Mouse (Mus musculus) embryonic facial prominence, embryonic 14.5 days (tissue): ENCODE measurements at regions not wholly inside any gene's neighbourhood (a gene's known extent, or its start where the extent isn't known, plus 50 kb on each side); places are given as distances from the start of the nearest gene placed in this dataset.

ENCODE experiments used
- ATAC-seq: fragments of 200-750 bp; cut with Nextera tagmentation; 2 replicates; pipeline ENCODE4 v1.8.0; 2017; ENCODE audit warnings: low read depth, moderate number of reproducible peaks, moderate TSS enrichment
- DNase-seq: peaks from one replicate; pipeline ENCODE4 v3.0.0-alpha.2; 2015; ENCODE audit warnings: low spot score
- H3K27ac ChIP-seq: fragments of 300-500 bp; sonication (generic); replicated peaks from 2 replicates; pipeline ENCODE4 v1.5.1; 2014; ENCODE audit warnings: low read depth, mild to moderate bottlenecking, low read length, moderate library complexity
- H3K27me3 ChIP-seq: fragments of 300-500 bp; sonication (generic); replicated peaks from 2 replicates; pipeline ENCODE4 v1.6.1; 2014; ENCODE audit warnings: low read length; ENCODE audit not compliant: control insufficient read depth, insufficient read depth
- H3K36me3 ChIP-seq: fragments of 300-500 bp; sonication (generic); 2 replicates; pipeline ENCODE4 v1.6.1; 2014; ENCODE audit warnings: low read length, mixed read lengths; ENCODE audit not compliant: control insufficient read depth, insufficient read depth
- H3K4me1 ChIP-seq: fragments of 300-500 bp; sonication (generic); 2 replicates; pipeline ENCODE4 v1.6.1; 2014; ENCODE audit warnings: antibody characterized with exemption, low read length; ENCODE audit not compliant: control insufficient read depth, insufficient read depth
- H3K4me2 ChIP-seq: fragments of 300-500 bp; sonication (generic); 2 replicates; pipeline ENCODE4 v1.6.1; 2014; ENCODE audit warnings: low read depth, mild to moderate bottlenecking, low read length, moderate library complexity, mixed read lengths
- H3K4me3 ChIP-seq: fragments of 300-500 bp; sonication (generic); 2 replicates; pipeline ENCODE4 v1.5.1; 2014; ENCODE audit warnings: low read depth, mild to moderate bottlenecking, low read length
- H3K9ac ChIP-seq: fragments of 300-500 bp; sonication (generic); 2 replicates; pipeline ENCODE4 v1.6.1; 2014; ENCODE audit warnings: low read depth, mild to moderate bottlenecking, low read length, moderate library complexity, mixed read lengths
- H3K9me3 ChIP-seq: fragments of 300-500 bp; sonication (generic); 2 replicates; pipeline ENCODE4 v1.6.1; 2016; ENCODE audit warnings: low read length; ENCODE audit not compliant: control insufficient read depth
- WGBS: fragments of 180-500 bp; shearing (Covaris S2); extraction: QIAGEN DNeasy Blood & Tissue Kit; methylation state at CpG from one replicate; pipeline ENCODE4 v1.1.7; 2014; 5-methylcytosine and 5-hydroxymethylcytosine counted together

DNA sequence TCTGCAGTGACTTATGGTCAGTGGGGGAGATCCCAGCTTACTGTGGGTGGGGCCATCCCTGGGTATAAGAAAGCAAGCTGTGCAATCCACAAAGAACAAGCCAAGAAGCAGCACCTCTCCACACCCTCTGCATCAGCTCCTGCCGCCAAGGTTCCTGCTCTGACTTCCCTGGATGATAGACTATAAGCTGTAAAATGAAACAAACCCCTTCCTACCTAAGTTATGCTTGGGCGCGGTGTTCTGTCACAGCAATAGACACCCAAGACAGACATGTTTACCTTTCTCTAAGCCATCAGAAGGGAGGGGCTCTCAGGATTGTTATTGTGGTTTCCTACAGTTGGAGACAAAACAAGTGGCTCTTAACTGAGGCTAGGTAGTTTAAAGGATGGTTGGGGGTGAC is 159.5 kb downstream of the Spata18 start:
- no peaks in the 10 kb centered on the region for H3K27me3 ChIP-seq
- H3K4me3 ChIP-seq = no peak overlapping the region
- ATAC-seq (no peak), DNase-seq (no peak)
- H3K36me3 ChIP-seq = no peaks in the 10 kb centered on the region
- no peak overlapping the region for H3K9ac ChIP-seq
- WGBS = 78% methylated on average over 3 of the region's 3 CpGs
- H3K4me1 ChIP-seq = no peaks in the 10 kb centered on the region
- H3K4me2 ChIP-seq = no peak overlapping the region
- 0 out of 2 replicates have a peak, but pooled peaks cover 5% of the 10 kb centered on the region for H3K9me3 ChIP-seq
- H3K27ac ChIP-seq = no peak overlapping the region

DNA sequence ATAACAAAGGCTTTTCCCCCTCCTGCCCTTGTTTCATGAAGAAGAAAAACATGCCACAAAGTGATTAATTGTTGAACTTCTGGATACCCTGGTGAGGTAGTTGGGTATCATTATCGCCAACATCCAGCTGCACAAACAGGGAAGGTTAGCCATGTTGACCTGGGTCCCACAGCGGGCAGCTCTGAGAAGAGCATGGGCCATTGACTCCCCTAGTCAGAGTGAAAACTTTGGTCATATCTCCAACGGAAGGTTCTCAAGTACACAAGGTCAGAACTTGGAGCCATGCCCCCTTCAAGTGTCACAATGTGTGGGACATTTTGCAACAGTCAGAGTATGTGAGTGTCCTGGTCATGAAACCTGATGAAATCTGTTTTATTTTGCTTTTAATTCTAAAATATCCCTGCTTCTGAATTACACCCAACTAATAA is 159.9 kb downstream of the Spata18 start:
- WGBS = 61% methylated on average over 3 of the region's 3 CpGs

DNA sequence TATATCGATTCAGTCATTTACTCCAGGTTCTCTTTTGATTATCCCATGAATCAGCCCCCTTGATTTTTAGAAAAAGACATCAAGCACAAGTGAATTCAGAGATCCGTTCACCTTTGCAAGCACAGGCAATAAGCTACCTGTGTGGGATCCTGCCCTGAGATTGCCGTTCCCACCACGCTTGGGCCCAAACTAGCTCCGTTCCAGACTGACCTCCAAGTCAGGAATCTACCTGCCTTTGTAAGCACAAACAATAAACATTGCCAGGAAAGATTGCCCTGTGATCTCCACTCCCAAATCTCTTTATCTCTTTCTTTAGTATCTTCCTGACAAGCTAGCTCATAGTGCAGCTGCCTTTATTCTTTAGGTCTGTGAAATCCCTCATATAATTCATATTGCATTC is 164.6 kb downstream of the Spata18 start:
- no peak for DNase-seq

More for the DNA sequence above, 159.9 kb downstream of the Spata18 start:
- Histone ChIP-seq H3K27ac (no peak overlapping the region), H3K4me2 (no peak overlapping the region), H3K9ac (no peak overlapping the region), H3K4me3 (no peak overlapping the region), H3K27me3 (no peaks in the 10 kb centered on the region), H3K36me3 (no peaks in the 10 kb centered on the region), H3K9me3 (0 out of 2 replicates have a peak, but pooled peaks cover 5% of the 10 kb centered on the region), H3K4me1 (no peaks in the 10 kb centered on the region)
- ATAC-seq = no peak
- DNase-seq = no peak

DNA sequence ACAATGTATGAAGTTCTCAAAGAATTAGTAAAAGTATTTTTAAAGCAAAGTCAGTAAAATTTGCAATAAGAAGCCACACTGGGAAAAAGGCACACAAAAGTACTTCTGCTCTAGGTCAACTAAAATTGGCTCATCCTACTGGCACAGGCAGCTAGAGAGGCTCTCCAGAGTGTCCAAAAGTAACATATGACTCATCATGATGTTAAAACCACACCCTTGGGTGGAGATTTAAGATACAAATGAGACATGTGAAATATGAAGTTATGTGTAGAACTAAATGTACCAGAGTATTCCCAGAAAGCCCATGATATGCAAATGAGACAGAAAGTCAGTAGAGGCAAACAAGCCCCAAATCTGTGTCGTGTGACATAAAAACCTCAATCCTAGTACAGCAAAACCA is 166.0 kb downstream of the Spata18 start:
- Histone ChIP-seq H3K4me2 (no peak overlapping the region), H3K9ac (no peak overlapping the region), H3K36me3 (no peaks in the 10 kb centered on the region), H3K27me3 (no peaks in the 10 kb centered on the region), H3K9me3 (0 out of 2 replicates have a peak, but pooled peaks cover 5% of the 10 kb centered on the region), H3K4me1 (no peaks in the 10 kb centered on the region), H3K4me3 (no peak overlapping the region), H3K27ac (no peak overlapping the region)
- 81% methylated on average over 1 of the region's 1 CpGs for WGBS
- ATAC-seq = no peak
- DNase-seq = peak; percentile 25

More for the DNA sequence above, 164.6 kb downstream of the Spata18 start:
- no peak overlapping the region for H3K4me2 ChIP-seq
- H3K4me3 ChIP-seq = no peak overlapping the region
- H3K27me3 ChIP-seq = no peaks in the 10 kb centered on the region
- no peaks in the 10 kb centered on the region for H3K4me1 ChIP-seq
- WGBS = 97% methylated on average over 5 of the region's 5 CpGs
- H3K9me3 ChIP-seq = 0 out of 2 replicates have a peak, but pooled peaks cover 5% of the 10 kb centered on the region
- no peak overlapping the region for H3K9ac ChIP-seq
- no peak for ATAC-seq
- H3K36me3 ChIP-seq = no peaks in the 10 kb centered on the region
- H3K27ac ChIP-seq = no peak overlapping the region

DNA sequence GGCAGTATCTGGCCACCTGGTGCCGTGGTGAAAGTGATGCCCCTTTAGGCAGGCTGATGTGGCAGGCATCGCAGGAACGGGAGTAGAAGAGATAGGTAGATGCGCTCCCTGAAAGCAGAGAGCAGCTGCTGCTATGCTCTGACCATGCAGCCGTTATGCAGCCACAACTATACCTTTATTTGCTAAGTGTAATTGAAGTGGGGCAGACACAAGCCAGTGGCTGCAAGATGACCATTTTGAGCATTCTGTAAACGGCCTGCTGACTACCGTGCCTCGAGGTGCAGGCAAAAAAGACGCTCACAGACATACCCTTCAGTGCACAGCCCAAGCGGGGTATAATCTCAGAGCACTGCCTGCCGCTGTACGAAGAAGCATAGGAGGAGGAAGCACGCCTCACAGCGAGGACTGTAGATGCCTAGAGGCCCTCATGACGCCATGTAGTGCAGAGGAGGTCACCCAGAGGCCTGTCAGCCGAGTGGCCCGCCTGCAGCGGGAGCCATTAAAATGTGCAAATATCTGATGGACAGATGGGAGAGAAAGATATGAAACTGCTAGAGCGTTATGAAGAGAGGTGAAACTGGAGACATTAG is 170.9 kb downstream of the Spata18 start:
- Histone ChIP-seq H3K9ac (no peak overlapping the region), H3K4me1 (no peaks in the 10 kb centered on the region), H3K9me3 (no peaks in the 10 kb centered on the region), H3K4me3 (no peak overlapping the region), H3K27me3 (no peaks in the 10 kb centered on the region), H3K36me3 (no peaks in the 10 kb centered on the region), H3K4me2 (no peak overlapping the region), H3K27ac (no peak overlapping the region)
- 68% methylated on average over 19 of the region's 19 CpGs for WGBS
- DNase-seq (no peak), ATAC-seq (no peak)

DNA sequence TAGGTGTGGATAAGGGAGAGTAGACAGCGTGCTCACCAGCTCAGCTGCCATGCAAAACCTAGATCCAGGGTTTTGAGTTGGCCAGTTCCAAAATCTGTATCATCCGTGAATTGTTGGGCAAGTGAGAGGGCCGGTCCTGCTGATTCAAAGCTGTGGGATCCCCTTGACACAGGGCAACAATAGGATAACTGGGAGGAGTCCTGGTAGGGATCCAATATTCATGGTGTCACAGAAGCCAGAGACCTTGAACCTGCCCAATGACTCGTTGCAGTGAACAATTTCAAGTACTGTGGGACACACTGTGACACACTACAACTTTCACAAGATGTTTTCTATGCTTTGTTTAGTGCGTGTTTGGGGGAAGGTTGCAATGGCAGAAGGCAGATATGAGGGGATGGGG is 172.2 kb downstream of the Spata18 start:
- Histone ChIP-seq H3K27me3 (no peaks in the 10 kb centered on the region), H3K27ac (no peak overlapping the region), H3K4me2 (no peak overlapping the region), H3K4me1 (no peaks in the 10 kb centered on the region), H3K36me3 (no peaks in the 10 kb centered on the region), H3K4me3 (no peak overlapping the region), H3K9ac (no peak overlapping the region), H3K9me3 (no peaks in the 10 kb centered on the region)
- ATAC-seq (no peak), DNase-seq (no peak)
- 85% methylated on average over 5 of the region's 5 CpGs for WGBS

DNA sequence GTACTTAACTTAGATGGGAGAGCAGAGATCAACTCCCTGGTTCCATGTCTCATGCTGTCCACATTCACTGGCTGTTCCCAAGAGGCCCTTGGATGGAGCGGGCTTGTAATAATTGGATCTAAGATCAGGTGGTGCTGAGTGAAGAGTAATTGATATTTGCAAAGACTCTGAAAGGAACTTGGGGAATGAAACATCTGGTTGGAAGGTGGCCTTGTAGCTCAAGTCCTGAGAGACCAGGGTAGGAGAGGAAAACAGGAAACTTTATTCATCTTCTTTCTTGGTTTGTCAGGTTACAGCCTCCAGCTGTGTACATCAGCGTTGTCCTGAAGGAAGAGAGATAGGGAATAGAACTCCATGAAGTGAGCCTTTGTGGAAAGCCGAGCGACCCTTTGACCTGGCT is 175.8 kb downstream of the Spata18 start:
- H3K4me3 ChIP-seq = no peak overlapping the region
- DNase-seq (no peak), ATAC-seq (no peak)
- H3K9me3 ChIP-seq = no peaks in the 10 kb centered on the region
- no peak overlapping the region for H3K27ac ChIP-seq
- H3K36me3 ChIP-seq = no peaks in the 10 kb centered on the region
- 65% methylated on average over 4 of the region's 4 CpGs for WGBS
- H3K4me1 ChIP-seq = no peaks in the 10 kb centered on the region; the same call in 1 of the 2 replicates
- no peak overlapping the region for H3K9ac ChIP-seq
- no peak overlapping the region for H3K4me2 ChIP-seq
- H3K27me3 ChIP-seq = no peaks in the 10 kb centered on the region

DNA sequence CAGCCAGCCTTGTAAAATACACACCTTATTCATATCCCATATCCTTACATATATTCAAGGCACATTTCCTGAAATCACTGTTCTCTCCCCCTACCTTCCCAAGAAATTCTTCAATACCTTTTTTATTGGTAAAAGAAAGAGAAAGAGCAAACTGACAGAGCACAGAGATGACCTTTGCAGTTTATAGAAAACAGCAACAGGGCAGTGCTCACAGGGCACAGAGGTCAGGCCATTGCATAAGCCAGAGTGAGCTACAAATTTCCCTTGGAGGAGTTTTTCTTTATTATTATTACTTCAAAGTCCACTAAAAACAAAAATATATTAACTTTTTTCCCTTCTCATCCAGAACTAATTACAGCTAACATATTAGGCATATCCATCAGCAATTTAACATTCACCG is 182.5 kb downstream of the Spata18 start:
- Histone ChIP-seq H3K9me3 (no peaks in the 10 kb centered on the region), H3K9ac (no peak overlapping the region), H3K4me2 (no peak overlapping the region), H3K4me3 (no peak overlapping the region), H3K27ac (no peak overlapping the region), H3K36me3 (no peaks in the 10 kb centered on the region), H3K4me1 (no peaks in the 10 kb centered on the region; the same call in 1 of the 2 replicates), H3K27me3 (no peaks in the 10 kb centered on the region)
- no peak for DNase-seq
- ATAC-seq = no peak
- WGBS = 58% methylated on average over 1 of the region's 1 CpGs

DNA sequence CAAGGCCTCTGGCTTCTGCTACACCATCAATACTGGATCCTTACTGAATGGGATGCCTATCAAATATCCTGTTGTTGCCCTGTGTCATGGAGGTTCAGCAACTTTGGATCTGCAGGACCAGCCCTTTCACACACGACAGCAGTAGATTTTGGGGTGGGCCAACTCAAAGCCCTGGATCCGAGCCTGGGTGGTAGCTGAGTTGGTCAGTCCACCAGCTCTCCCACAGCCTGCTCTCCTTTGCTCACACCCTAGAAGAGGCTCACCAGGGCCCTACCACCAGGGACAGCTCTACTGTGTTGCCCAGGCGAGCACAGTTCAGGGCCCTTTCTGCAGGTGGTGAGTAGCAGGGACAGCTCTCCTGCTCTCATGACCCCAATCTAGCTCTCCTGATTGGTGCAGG is 192.6 kb downstream of the Spata18 start:
- no peaks in the 10 kb centered on the region for H3K36me3 ChIP-seq
- DNase-seq = no peak
- 88% methylated on average over 3 of the region's 3 CpGs for WGBS
- no peak for ATAC-seq
- H3K27me3 ChIP-seq = no peaks in the 10 kb centered on the region
- H3K27ac ChIP-seq = no peak overlapping the region
- no peaks in the 10 kb centered on the region for H3K9me3 ChIP-seq
- no peak overlapping the region for H3K9ac ChIP-seq
- no peak overlapping the region for H3K4me2 ChIP-seq
- H3K4me3 ChIP-seq = no peak overlapping the region
- H3K4me1 ChIP-seq = peaks cover 4% of the 10 kb centered on the region; the same call in 1 of the 2 replicates
